Mouse (Mus musculus): Measurements from ENCODE around the gene Pitpnm3.

DNA sequence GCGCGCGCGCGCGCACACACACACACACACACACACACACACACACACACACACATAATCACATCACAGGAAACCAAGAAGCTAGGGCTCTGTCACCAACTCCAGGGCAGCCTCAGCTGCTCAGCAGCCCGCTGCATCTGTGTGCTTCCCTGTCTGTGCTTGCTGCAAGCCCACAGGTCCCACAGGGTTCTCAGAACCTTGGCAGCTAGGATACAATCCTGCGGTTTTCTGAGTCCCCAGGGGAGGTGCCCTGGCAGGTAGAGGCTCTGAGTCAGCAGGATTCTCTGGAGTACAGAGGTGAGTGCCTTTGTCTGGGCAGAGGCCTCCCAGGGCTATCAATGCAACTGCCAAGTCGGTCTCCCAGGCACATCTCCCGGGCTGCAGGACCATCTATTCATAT lies 7.3 kb upstream of the Pitpnm3 start:
- TF ChIP-seq CTCF (IDR thresholded peaks at IDR 0.05; ENCODE audit: low read depth, low read length): no peak
- no peak for TF ChIP-seq POLR2A (IDR thresholded peaks at IDR 0.05; ENCODE audit: extremely low read depth, insufficient read depth, low read length)
